Mouse (Mus musculus) liver, embryonic 13.5 days (tissue): Measurements from ENCODE around the gene 1700067P10Rik. TPM values are rescaled to one million over a fixed set of nuclear protein-coding genes. Genes with fewer than 3 reads are reported as not detected.

Experiments
- ATAC-seq: fragments of 200-750 bp; cut with Nextera tagmentation; 2 replicates; pipeline ENCODE4 v1.8.0; 2017; ENCODE audit warnings: low read depth, mild to moderate bottlenecking, moderate number of reproducible peaks, moderate library complexity
- DNase-seq: peaks from one replicate; pipeline ENCODE4 v3.0.0; 2022
- H3K27ac ChIP-seq: fragments of 300-500 bp; sonication (generic); 2 replicates; pipeline ENCODE4 v1.5.1; 2015; ENCODE audit warnings: moderate library complexity, mild to moderate bottlenecking, inconsistent platforms
- H3K27me3 ChIP-seq: fragments of 300-500 bp; sonication (generic); 2 replicates; pipeline ENCODE4 v1.6.1; 2015; ENCODE audit warnings: mild to moderate bottlenecking, inconsistent platforms
- H3K36me3 ChIP-seq: fragments of 300-500 bp; sonication (generic); 2 replicates; pipeline ENCODE4 v1.6.1; 2015; ENCODE audit warnings: mild to moderate bottlenecking, inconsistent platforms
- H3K4me1 ChIP-seq: fragments of 300-500 bp; sonication (generic); replicated peaks from 2 replicates; pipeline ENCODE4 v1.6.1; 2015; ENCODE audit warnings: inconsistent platforms
- H3K4me2 ChIP-seq: fragments of 300-500 bp; sonication (generic); 2 replicates; pipeline ENCODE4 v1.6.1; 2015; ENCODE audit warnings: inconsistent platforms, mild to moderate bottlenecking, moderate library complexity
- H3K4me3 ChIP-seq: fragments of 300-500 bp; sonication (generic); replicated peaks from 2 replicates; pipeline ENCODE4 v1.5.1; 2015; ENCODE audit warnings: mild to moderate bottlenecking, inconsistent platforms
- H3K9ac ChIP-seq: fragments of 300-500 bp; sonication (generic); 2 replicates; pipeline ENCODE4 v1.6.1; 2015; ENCODE audit warnings: mild to moderate bottlenecking, inconsistent platforms
- H3K9me3 ChIP-seq: fragments of 300-500 bp; sonication (generic); replicated peaks from 2 replicates; pipeline ENCODE4 v1.6.1; 2016; ENCODE audit warnings: inconsistent platforms
- WGBS: fragments of 180-500 bp; shearing (Covaris S2); methylation state at CpG from one replicate; pipeline ENCODE4 v1.1.7; 2015; ENCODE audit not compliant: insufficient replicate concordance; 5-methylcytosine and 5-hydroxymethylcytosine counted together
- polyA plus RNA-seq: library from polyadenylated mRNA; unstranded; fragments of >200 nt; fragmentation: Nextera tagmentation; extraction: Ambion mirVana; gene quantifications from 2 replicates; pipeline ENCODE4 v1.2.1, GENCODE M21; 2015

Gene 1700067P10Rik
- polyA plus RNA-seq, 1 experiment from 2014 or later, result not detected

DNA sequence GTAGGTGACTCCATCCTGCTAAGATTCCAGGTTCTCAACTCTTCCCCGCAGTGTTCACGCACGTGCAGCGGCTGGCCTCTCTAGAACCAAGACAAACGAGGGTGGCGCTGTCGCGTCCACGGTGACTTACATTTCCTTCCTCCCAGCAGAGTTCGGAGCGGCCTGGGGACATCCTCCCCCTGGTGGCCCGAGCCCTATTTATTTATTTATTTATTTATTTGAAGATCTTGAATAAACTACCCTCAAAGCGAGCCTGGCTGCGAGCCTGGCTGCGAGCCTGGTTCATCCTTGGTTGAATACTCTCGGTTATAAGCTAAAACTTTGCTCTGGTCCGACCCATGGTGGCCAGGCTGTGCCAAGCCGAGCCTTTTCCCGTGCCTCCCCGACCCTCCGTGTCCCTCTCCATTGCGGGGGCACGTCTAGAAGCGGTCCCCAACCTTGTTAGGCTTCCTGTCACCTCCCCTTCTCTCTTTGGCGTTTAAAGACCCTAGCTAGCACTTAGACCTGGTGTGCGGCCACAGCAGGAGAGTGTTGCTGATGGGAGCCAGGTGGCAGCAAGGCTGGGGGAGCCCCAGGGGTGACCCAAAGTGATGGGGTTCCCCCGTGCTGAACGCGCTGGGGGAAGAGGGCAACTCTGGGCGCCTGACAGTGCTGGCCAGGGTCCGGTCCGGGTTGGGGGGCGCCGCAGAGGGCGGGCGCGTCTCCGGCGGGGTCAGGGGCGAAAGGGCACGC, 8.1 kb downstream of the 1700067P10Rik start:
- Histone ChIP-seq H3K4me3 (peak overlapping the region; percentile 26), H3K27ac (peak overlapping the region; percentile 75), H3K4me1 (peaks cover 28% of the 10 kb centered on the region), H3K36me3 (no peaks in the 10 kb centered on the region), H3K9me3 (0 out of 2 replicates have a peak, but pooled peaks cover 5% of the 10 kb centered on the region), H3K27me3 (peaks cover 77% of the 10 kb centered on the region), H3K9ac (peak overlapping the region; percentile 8; the same call in 1 of the 2 replicates), H3K4me2 (peak overlapping the region; percentile 49)
- ATAC-seq, result no peak
- WGBS, result under 1% methylated on average over 35 of the region's 41 CpGs
- no peak for DNase-seq

DNA sequence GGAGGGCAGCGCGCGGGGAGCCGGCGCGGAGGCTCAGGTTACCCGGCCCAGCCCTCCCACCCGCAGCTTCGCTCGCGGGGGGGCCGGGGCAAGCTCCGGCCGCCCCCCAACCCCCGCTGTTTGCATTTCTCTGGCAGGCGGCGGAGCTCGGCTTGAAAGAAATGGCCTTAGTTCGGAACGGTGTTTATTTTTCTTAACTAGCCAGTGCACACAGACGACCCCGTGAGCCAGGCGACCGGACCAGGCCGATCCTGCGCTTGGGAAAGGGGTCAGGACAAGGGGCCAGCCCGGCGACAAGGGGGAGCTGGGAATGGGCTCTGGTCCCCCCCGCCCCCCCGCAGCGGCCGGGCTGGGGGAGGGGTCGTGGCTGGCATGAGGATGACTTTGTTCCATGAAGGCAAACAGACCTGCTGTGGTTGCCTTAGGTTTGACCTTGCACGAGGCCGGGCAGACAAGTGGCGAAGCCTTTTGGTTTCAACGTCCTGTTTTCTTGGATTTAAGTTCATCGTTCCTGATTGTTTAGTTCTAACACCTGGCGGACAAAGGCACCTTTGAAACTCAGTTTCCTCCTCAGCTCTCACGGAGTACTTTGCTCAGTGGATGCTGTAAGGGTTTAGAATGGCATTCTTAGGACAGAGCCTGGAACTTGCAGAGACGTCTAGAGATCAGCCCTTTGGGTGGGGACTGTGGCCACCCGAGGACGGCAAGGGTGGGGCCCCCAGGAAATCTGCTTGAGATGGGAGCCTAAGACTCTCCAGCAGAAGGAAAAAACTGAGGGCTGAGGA, 8.8 kb downstream of the 1700067P10Rik start:
- Histone ChIP-seq H3K27ac (peak overlapping the region; percentile 77), H3K4me1 (peaks cover 28% of the 10 kb centered on the region), H3K4me3 (peak overlapping the region; percentile 26), H3K36me3 (no peaks in the 10 kb centered on the region), H3K9me3 (0 out of 2 replicates have a peak, but pooled peaks cover 5% of the 10 kb centered on the region), H3K9ac (no peak overlapping the region), H3K27me3 (peaks cover 77% of the 10 kb centered on the region), H3K4me2 (peak overlapping the region; percentile 49)
- WGBS, result 2% methylated on average over 43 of the region's 43 CpGs
- DNase-seq (no peak), ATAC-seq (peak; percentile 66)

DNA sequence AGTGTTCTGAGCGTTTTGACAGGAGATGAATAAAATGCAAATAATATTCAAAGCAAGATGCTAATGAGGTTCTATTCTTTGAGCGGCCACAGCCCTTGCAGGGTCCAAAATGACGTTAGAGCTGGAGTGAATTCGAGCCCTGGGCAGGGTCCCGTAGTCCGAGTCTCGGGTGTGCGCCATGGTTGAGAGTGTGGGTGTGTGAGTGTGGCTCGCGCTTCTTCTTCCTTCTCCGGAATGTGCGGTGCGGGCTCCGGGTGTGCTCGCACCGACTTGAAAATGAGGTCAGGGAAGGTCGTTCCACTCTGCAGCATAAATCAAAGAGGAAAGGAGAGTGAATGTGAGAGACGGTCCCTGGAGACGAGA, 9.4 kb downstream of the 1700067P10Rik start:
- peak overlapping the region; percentile 77 for H3K27ac ChIP-seq
- H3K9me3 ChIP-seq, result 0 out of 2 replicates have a peak, but pooled peaks cover 4% of the 10 kb centered on the region
- H3K36me3 ChIP-seq, result no peaks in the 10 kb centered on the region
- peak overlapping the region; percentile 49 for H3K4me2 ChIP-seq
- H3K4me1 ChIP-seq, result peaks cover 28% of the 10 kb centered on the region
- H3K9ac ChIP-seq, result no peak overlapping the region
- H3K4me3 ChIP-seq, result peak overlapping the region; percentile 26
- ATAC-seq, result no peak
- peaks cover 72% of the 10 kb centered on the region for H3K27me3 ChIP-seq
- 2% methylated on average over 19 of the region's 19 CpGs for WGBS
- no peak for DNase-seq

DNA sequence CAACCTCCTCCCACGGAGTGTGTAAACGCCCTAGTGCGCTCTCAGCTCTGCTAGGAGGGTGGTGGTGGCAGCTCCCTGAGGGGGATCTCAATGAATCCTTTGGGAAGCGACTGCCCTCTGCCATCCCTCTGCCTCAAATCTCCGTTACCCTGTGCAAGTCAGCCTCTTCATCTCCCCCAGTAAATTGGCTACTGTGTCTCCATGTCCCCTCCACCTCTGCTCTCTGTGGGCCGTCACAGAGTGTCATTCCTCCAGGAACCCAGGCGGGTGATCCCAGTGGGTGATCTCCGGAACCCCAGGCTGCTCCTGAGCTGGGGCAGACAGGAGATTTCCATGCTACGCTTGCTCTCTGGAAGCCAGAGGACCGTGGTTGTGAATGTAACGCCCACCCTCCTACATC, 10.2 kb downstream of the 1700067P10Rik start:
- WGBS, result 11% methylated on average over 11 of the region's 11 CpGs
- H3K4me2 ChIP-seq, result 0 out of 2 replicates have a peak overlapping the region, but pooled peaks have one; percentile 49

DNA sequence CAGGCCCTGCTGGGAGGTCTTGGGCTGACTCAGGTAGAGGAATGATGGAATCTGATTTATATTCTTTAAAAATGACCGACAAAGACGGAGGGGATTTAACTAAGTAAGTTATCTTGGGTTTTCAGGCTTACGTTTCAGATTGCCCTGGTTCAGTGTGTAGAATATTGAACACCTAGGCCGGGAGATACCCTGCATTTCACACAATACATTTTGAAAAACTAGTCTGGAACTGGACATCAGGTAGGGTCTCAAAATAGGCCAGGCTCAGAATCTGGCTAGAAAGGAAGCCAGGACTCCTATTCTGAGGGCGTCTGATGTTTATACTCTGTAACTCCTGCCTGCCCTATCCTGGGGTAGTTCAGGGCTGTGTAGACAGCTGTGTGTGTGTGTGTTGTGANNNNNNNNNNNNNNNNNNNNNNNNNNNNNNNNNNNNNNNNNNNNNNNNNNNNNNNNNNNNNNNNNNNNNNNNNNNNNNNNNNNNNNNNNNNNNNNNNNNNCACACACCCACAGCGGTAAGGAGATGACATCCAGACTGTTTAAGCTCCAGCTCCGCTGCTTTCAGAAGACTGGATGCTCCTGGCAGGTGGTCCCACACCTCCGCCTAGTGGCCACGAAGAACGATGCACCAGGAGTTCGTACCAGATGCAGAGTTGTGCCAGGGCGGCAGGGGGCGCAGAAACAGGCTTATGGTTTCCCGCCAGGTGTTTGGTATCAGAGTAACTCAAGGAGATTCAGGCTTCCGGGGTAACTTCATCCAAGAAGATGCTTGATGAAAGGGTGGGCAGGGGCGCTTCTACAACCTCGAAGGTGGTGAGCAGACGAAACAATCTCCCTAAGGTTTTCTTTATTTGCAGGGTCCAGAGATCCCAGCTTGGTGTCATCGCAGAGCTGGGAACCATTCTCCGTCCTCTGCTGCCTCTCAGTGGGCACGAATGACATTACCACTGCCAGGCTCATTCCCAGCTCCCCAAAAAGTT, 11.6 kb downstream of the 1700067P10Rik start:
- DNase-seq (peak; percentile 53), ATAC-seq (0 out of 2 replicates have a peak, but pooled peaks have one; percentile 41)
- no peak overlapping the region; the same call in 1 of the 2 replicates for H3K4me3 ChIP-seq
- no peak overlapping the region for H3K27ac ChIP-seq
- H3K4me1 ChIP-seq, result peaks cover 27% of the 10 kb centered on the region
- 11% methylated on average over 20 of the region's 21 CpGs for WGBS
- H3K36me3 ChIP-seq, result no peaks in the 10 kb centered on the region
- peaks cover 50% of the 10 kb centered on the region for H3K27me3 ChIP-seq
- H3K9me3 ChIP-seq, result no peaks in the 10 kb centered on the region
- peak overlapping the region; percentile 38 for H3K4me2 ChIP-seq
- H3K9ac ChIP-seq, result no peak overlapping the region

More for the DNA sequence above, 10.2 kb downstream of the 1700067P10Rik start:
- Histone ChIP-seq H3K36me3 (no peaks in the 10 kb centered on the region), H3K4me1 (peaks cover 28% of the 10 kb centered on the region), H3K9ac (no peak overlapping the region), H3K9me3 (no peaks in the 10 kb centered on the region), H3K27me3 (peaks cover 64% of the 10 kb centered on the region), H3K27ac (no peak overlapping the region), H3K4me3 (no peak overlapping the region)
- ATAC-seq (no peak), DNase-seq (no peak)

DNA sequence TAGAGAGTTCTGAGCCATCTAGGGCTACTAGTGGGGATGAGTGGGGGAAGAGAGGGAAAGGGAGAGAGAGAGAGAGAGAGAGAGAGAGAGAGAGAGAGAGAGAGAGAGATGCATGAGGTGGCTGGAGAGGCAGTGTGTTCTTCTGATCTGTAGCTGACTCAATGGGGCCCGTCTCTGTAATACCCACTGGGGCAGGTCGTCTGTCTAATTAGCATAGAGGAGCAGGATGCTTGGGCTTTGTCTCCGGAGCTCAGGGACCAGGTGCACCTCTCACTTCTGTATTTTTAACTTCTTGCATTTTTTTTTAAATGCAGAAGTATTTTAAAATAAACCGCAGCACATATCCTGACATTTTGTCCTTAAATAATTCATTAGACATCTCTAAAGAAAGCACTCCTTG, 18.2 kb downstream of the 1700067P10Rik start:
- no peak overlapping the region for H3K4me3 ChIP-seq
- no peak overlapping the region for H3K27ac ChIP-seq
- H3K9me3 ChIP-seq, result no peaks in the 10 kb centered on the region
- H3K36me3 ChIP-seq, result no peaks in the 10 kb centered on the region
- H3K27me3 ChIP-seq, result no peaks in the 10 kb centered on the region
- DNase-seq, result no peak
- H3K4me1 ChIP-seq, result no peaks in the 10 kb centered on the region
- ATAC-seq, result no peak
- H3K9ac ChIP-seq, result no peak overlapping the region
- no peak overlapping the region for H3K4me2 ChIP-seq
- 44% methylated on average over 4 of the region's 4 CpGs for WGBS

DNA sequence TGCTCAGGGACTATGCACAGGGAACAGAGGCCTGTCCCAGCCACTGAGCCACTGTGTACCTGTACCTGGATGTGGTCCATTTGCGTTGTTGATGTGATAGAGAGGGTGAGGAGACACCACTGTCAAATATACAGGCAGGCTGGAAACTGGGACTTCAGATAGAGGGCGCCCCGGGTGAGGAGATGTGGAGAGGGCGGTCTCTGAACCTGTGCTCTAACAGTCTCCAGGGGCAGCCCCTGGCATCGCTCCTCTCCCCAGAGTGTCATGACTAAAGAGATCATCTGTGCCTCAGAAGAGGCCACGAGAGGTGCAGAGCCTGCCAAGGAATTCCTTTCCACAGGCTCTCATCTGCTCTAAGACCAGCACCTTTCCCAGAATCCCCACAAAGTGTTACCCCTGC, 18.7 kb downstream of the 1700067P10Rik start:
- no peak overlapping the region for H3K9ac ChIP-seq
- DNase-seq, result no peak
- no peaks in the 10 kb centered on the region for H3K4me1 ChIP-seq
- H3K27me3 ChIP-seq, result no peaks in the 10 kb centered on the region
- no peak overlapping the region for H3K4me3 ChIP-seq
- no peak for ATAC-seq
- WGBS, result 40% methylated on average over 6 of the region's 6 CpGs
- no peaks in the 10 kb centered on the region for H3K9me3 ChIP-seq
- H3K27ac ChIP-seq, result no peak overlapping the region
- no peak overlapping the region for H3K4me2 ChIP-seq
- no peaks in the 10 kb centered on the region for H3K36me3 ChIP-seq

DNA sequence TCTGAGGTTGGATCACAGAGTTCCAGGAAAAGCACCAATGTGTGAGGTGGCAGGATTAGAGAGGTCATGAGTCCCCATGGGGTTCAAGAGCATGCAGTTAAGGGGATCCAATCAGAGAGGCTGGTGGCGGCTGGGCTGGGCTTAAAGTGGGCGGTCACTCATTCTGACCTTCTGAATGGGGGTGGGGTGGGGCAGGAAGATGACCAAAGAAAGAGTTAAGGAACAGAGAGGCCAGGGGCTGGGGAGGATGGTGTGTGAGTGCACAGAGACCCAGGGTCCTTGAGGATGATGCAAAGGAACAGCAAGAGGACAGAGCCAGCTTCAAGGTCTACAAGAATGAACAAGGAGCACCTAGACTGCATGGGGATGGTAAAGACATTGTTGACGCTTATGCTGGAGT, 19.4 kb downstream of the 1700067P10Rik start:
- Histone ChIP-seq H3K27ac (no peak overlapping the region), H3K9me3 (peaks cover 3% of the 10 kb centered on the region), H3K27me3 (no peaks in the 10 kb centered on the region), H3K4me1 (no peaks in the 10 kb centered on the region), H3K36me3 (no peaks in the 10 kb centered on the region), H3K4me2 (no peak overlapping the region), H3K4me3 (no peak overlapping the region), H3K9ac (no peak overlapping the region)
- no peak for ATAC-seq
- DNase-seq, result no peak
- whole genome bisulfite sequencing, result 68% methylated on average over 3 of the region's 3 CpGs

DNA sequence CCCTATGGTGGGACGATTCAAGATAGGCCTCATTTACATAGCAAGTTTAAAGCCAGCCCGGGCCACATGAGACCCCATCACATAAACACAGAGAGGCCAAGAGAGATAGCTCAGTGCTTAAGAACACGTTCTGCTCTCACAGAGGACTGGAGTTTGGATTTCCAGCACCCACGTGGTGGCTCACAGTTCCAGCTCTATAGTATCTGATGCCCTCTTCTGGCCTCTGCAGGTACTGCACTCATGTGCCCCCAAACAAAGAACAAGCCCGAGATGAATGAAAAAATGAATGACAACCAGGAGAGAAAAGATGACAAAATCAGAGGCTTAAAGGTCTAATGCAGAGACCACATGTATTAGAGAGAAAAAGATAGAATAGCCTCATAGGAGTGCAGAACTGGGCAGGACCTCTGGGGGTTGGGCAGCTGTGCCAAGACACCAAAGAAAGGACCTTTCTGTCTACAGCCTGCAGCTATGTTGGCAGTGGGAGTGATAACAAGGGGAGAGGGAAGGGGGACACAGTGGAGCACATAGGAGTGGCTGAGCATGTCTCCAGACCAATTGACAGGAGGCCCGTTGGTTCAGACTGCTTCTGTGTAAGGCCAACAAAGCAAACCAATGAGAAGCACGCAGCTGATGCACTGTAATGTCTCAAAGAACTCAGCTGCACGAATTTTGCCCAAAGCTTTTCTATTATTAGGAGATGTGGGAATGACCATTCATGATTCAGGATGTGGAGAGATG, 21.6 kb downstream of the 1700067P10Rik start:
- Histone ChIP-seq H3K4me2 (no peak overlapping the region), H3K4me3 (no peak overlapping the region), H3K27me3 (no peaks in the 10 kb centered on the region), H3K4me1 (no peaks in the 10 kb centered on the region), H3K36me3 (no peaks in the 10 kb centered on the region), H3K9me3 (peaks cover 5% of the 10 kb centered on the region), H3K27ac (no peak overlapping the region), H3K9ac (no peak overlapping the region)
- peak; percentile 25 for DNase-seq
- 34% methylated on average over 8 of the region's 8 CpGs for WGBS
- ATAC-seq, result no peak

DNA sequence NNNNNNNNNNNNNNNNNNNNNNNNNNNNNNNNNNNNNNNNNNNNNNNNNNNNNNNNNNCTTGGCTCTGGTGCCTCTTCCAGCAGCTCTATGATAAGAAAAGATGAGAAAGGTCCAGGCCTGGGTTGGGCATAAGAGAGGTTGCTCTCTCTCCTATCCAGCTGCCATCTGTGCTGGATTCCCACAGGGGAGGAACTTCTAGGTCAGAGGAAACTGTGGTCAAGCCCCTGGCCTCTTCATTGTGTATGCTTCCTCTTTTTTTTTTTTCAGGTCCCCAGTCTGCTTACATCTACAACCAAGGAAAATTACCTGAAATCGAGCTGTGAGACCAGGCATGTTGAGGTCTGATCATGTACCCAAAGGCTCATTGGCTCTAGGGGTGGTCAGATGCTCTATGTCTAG, 29.5 kb downstream of the 1700067P10Rik start:
- no peak overlapping the region for H3K27ac ChIP-seq
- no peak overlapping the region for H3K4me2 ChIP-seq

More for the DNA sequence above, 29.5 kb downstream of the 1700067P10Rik start:
- ATAC-seq, result no peak
- no peaks in the 10 kb centered on the region for H3K4me1 ChIP-seq
- DNase-seq, result no peak
- no peak overlapping the region for H3K4me3 ChIP-seq
- 6% methylated on average over 1 of the region's 1 CpGs for WGBS
- H3K27me3 ChIP-seq, result no peaks in the 10 kb centered on the region
- peaks cover 2% of the 10 kb centered on the region; the same call in 1 of the 2 replicates for H3K9me3 ChIP-seq
- H3K36me3 ChIP-seq, result no peaks in the 10 kb centered on the region
- no peak overlapping the region for H3K9ac ChIP-seq
